Mouse (Mus musculus): ENCODE results near the gene Enox1. TPM values are rescaled to one million over a fixed set of nuclear protein-coding genes. Genes with fewer than 3 reads are reported as not detected.

Enox1 gene
- polyA plus RNA-seq, 2 experiments, result 13.5 to 15.6 TPM

GRCm38 (mm10) chr14:77541925-77542324 is 385.4 kb downstream of the Enox1 start:
- H3K9ac ChIP-seq (ENCODE audit: low read depth, low read length, severe bottlenecking), result no peak overlapping the region
- ATAC-seq (ENCODE audit: low FRiP score, low read depth) (no peak), DNase-seq (ENCODE audit: low spot score) (no peak)
- peaks cover 6% of the 10 kb centered on the region; the same call in 1 of the 2 replicates for H3K4me1 ChIP-seq (ENCODE audit: control insufficient read depth, insufficient read depth, low read length)
- H3K36me3 ChIP-seq (ENCODE audit: control insufficient read depth, insufficient read depth, low read length), result no peaks in the 10 kb centered on the region
- H3K27me3 ChIP-seq (ENCODE audit: control insufficient read depth, insufficient read depth, low read length), result no peaks in the 10 kb centered on the region
- WGBS, result 77% methylated on average over 7 of the region's 7 CpGs
- TF ChIP-seq POLR2A (IDR thresholded peaks at IDR 0.05; ENCODE audit: borderline replicate concordance, extremely low read depth, insufficient read depth, insufficient read length), result no peak
- H3K27ac ChIP-seq (replicated peaks; ENCODE audit: low read depth, low read length), result no peak overlapping the region
- no peak overlapping the region for H3K4me3 ChIP-seq (replicated peaks; ENCODE audit: low read length)
- H3K9me3 ChIP-seq (ENCODE audit: control insufficient read depth, low read length), result no peaks in the 10 kb centered on the region
- no peak overlapping the region for H3K4me2 ChIP-seq (replicated peaks; ENCODE audit: low read depth, low read length, severe bottlenecking)

- ATAC-seq (ENCODE audit: low FRiP score, low read depth) (no peak), DNase-seq (ENCODE audit: low spot score) (no peak)
- Histone ChIP-seq H3K9me3 (ENCODE audit: control insufficient read depth, low read length) (no peaks in the 10 kb centered on the region), H3K9ac (ENCODE audit: low read depth, low read length, severe bottlenecking) (no peak overlapping the region), H3K36me3 (ENCODE audit: control insufficient read depth, insufficient read depth, low read length) (no peaks in the 10 kb centered on the region), H3K27ac (replicated peaks; ENCODE audit: low read depth, low read length) (no peak overlapping the region), H3K4me3 (replicated peaks; ENCODE audit: low read length) (no peak overlapping the region), H3K4me2 (replicated peaks; ENCODE audit: low read depth, low read length, severe bottlenecking) (no peak overlapping the region), H3K4me1 (ENCODE audit: control insufficient read depth, insufficient read depth, low read length) (peaks cover 6% of the 10 kb centered on the region; the same call in 1 of the 2 replicates), H3K27me3 (ENCODE audit: control insufficient read depth, insufficient read depth, low read length) (no peaks in the 10 kb centered on the region)
- TF ChIP-seq POLR2A (IDR thresholded peaks at IDR 0.05; ENCODE audit: borderline replicate concordance, extremely low read depth, insufficient read depth, insufficient read length), result no peak
- WGBS, result 82% methylated on average over 8 of the region's 8 CpGs
Observed at GRCm38 (mm10) chr14:77546531-77547274, 390.1 kb downstream of the Enox1 start.

GRCm38 (mm10) chr14:77547351-77547750 is 390.8 kb downstream of the Enox1 start:
- TF ChIP-seq POLR2A (IDR thresholded peaks at IDR 0.05; ENCODE audit: borderline replicate concordance, extremely low read depth, insufficient read depth, insufficient read length), result no peak
- H3K4me1 ChIP-seq (ENCODE audit: control insufficient read depth, insufficient read depth, low read length), result peaks cover 6% of the 10 kb centered on the region; the same call in 1 of the 2 replicates
- DNase-seq (ENCODE audit: low spot score) (no peak), ATAC-seq (ENCODE audit: low FRiP score, low read depth) (no peak)
- 82% methylated on average over 5 of the region's 5 CpGs for WGBS
- H3K27ac ChIP-seq (replicated peaks; ENCODE audit: low read depth, low read length), result no peak overlapping the region
- H3K9me3 ChIP-seq (ENCODE audit: control insufficient read depth, low read length), result no peaks in the 10 kb centered on the region
- H3K36me3 ChIP-seq (ENCODE audit: control insufficient read depth, insufficient read depth, low read length), result no peaks in the 10 kb centered on the region
- H3K27me3 ChIP-seq (ENCODE audit: control insufficient read depth, insufficient read depth, low read length), result no peaks in the 10 kb centered on the region
- H3K4me3 ChIP-seq (replicated peaks; ENCODE audit: low read length), result no peak overlapping the region
- H3K9ac ChIP-seq (ENCODE audit: low read depth, low read length, severe bottlenecking), result no peak overlapping the region
- no peak overlapping the region for H3K4me2 ChIP-seq (replicated peaks; ENCODE audit: low read depth, low read length, severe bottlenecking)

- Histone ChIP-seq H3K4me2 (replicated peaks; ENCODE audit: low read depth, low read length, severe bottlenecking) (no peak overlapping the region), H3K4me1 (ENCODE audit: control insufficient read depth, insufficient read depth, low read length) (no peaks in the 10 kb centered on the region)
- 87% methylated on average over 5 of the region's 5 CpGs for WGBS
Observed at GRCm38 (mm10) chr14:77548963-77549362, 392.4 kb downstream of the Enox1 start.

GRCm38 (mm10) chr14:77557446-77558070 is 401.0 kb downstream of the Enox1 start:
- Histone ChIP-seq H3K27me3 (ENCODE audit: control insufficient read depth, insufficient read depth, low read length) (no peaks in the 10 kb centered on the region), H3K4me2 (replicated peaks; ENCODE audit: low read depth, low read length, severe bottlenecking) (no peak overlapping the region), H3K4me3 (replicated peaks; ENCODE audit: low read length) (no peak overlapping the region), H3K9me3 (ENCODE audit: control insufficient read depth, low read length) (no peaks in the 10 kb centered on the region), H3K4me1 (ENCODE audit: control insufficient read depth, insufficient read depth, low read length) (no peaks in the 10 kb centered on the region), H3K9ac (ENCODE audit: low read depth, low read length, severe bottlenecking) (no peak overlapping the region), H3K27ac (replicated peaks; ENCODE audit: low read depth, low read length) (no peak overlapping the region), H3K36me3 (ENCODE audit: control insufficient read depth, insufficient read depth, low read length) (no peaks in the 10 kb centered on the region)
- WGBS, result 83% methylated on average over 7 of the region's 7 CpGs
- no peak for TF ChIP-seq POLR2A (IDR thresholded peaks at IDR 0.05; ENCODE audit: borderline replicate concordance, extremely low read depth, insufficient read depth, insufficient read length)
- DNase-seq (ENCODE audit: low spot score) (no peak), ATAC-seq (ENCODE audit: low FRiP score, low read depth) (no peak)

More at GRCm38 (mm10) chr14:77548963-77549362, 392.4 kb downstream of the Enox1 start:
- no peak overlapping the region for H3K9ac ChIP-seq (ENCODE audit: low read depth, low read length, severe bottlenecking)
- H3K27me3 ChIP-seq (ENCODE audit: control insufficient read depth, insufficient read depth, low read length), result no peaks in the 10 kb centered on the region
- no peak for TF ChIP-seq POLR2A (IDR thresholded peaks at IDR 0.05; ENCODE audit: borderline replicate concordance, extremely low read depth, insufficient read depth, insufficient read length)
- H3K27ac ChIP-seq (replicated peaks; ENCODE audit: low read depth, low read length), result no peak overlapping the region
- H3K9me3 ChIP-seq (ENCODE audit: control insufficient read depth, low read length), result no peaks in the 10 kb centered on the region
- no peak overlapping the region for H3K4me3 ChIP-seq (replicated peaks; ENCODE audit: low read length)
- H3K36me3 ChIP-seq (ENCODE audit: control insufficient read depth, insufficient read depth, low read length), result no peaks in the 10 kb centered on the region
- no peak for ATAC-seq (ENCODE audit: low FRiP score, low read depth)
- DNase-seq (ENCODE audit: low spot score), result no peak
